Mouse (Mus musculus) fibroblast of lung, adult 2 months (primary cell): ENCODE data around the gene Efr3b.

Source experiments
- DNase-seq: peaks from one replicate; pipeline ENCODE4 v3.0.0-alpha.2; 2011; ENCODE audit warnings: low read depth

Gene Efr3b

GRCm38 (mm10) chr12:4036157-4036556 is 2.6 kb downstream of the Efr3b start:
- DNase-seq = no peak

GRCm38 (mm10) chr12:4029064-4029463 is 9.7 kb downstream of the Efr3b start:
- no peak for DNase-seq

GRCm38 (mm10) chr12:4028516-4028915 is 10.2 kb downstream of the Efr3b start:
- DNase-seq = no peak

GRCm38 (mm10) chr12:4024356-4024755 is 14.4 kb downstream of the Efr3b start:
- no peak for DNase-seq

GRCm38 (mm10) chr12:4023501-4023900 is 15.2 kb downstream of the Efr3b start:
- no peak for DNase-seq

- no peak for DNase-seq
These were observed 15.9 kb downstream of the Efr3b start for GRCm38 (mm10) chr12:4022845-4023244.

GRCm38 (mm10) chr12:4020505-4020904 is 18.2 kb downstream of the Efr3b start:
- no peak for DNase-seq

- DNase-seq = no peak
These were observed 22.4 kb downstream of the Efr3b start for GRCm38 (mm10) chr12:4016321-4016720.

- DNase-seq = no peak
These were observed 23.0 kb downstream of the Efr3b start for GRCm38 (mm10) chr12:4015741-4016140.

- DNase-seq = no peak
These were observed 23.5 kb downstream of the Efr3b start for GRCm38 (mm10) chr12:4015255-4015654.

- no peak for DNase-seq
These were observed 27.0 kb downstream of the Efr3b start for GRCm38 (mm10) chr12:4011715-4012114.

- no peak for DNase-seq
These were observed 27.4 kb downstream of the Efr3b start for GRCm38 (mm10) chr12:4011301-4011700.

- DNase-seq = no peak
These were observed 30.0 kb downstream of the Efr3b start for GRCm38 (mm10) chr12:4008731-4009130.

- no peak for DNase-seq
These were observed 30.9 kb downstream of the Efr3b start for GRCm38 (mm10) chr12:4007766-4008165.

GRCm38 (mm10) chr12:4007181-4007580 is 31.5 kb downstream of the Efr3b start:
- peak; percentile 77 for DNase-seq

GRCm38 (mm10) chr12:4006079-4006478 is 32.6 kb downstream of the Efr3b start:
- DNase-seq = no peak

- DNase-seq = no peak
These were observed 34.1 kb downstream of the Efr3b start for GRCm38 (mm10) chr12:4004648-4005047.

- DNase-seq = no peak
These were observed 38.3 kb downstream of the Efr3b start for GRCm38 (mm10) chr12:4000406-4000805.

GRCm38 (mm10) chr12:3996749-3997148 is 42.0 kb downstream of the Efr3b start:
- no peak for DNase-seq

- no peak for DNase-seq
These were observed 47.7 kb downstream of the Efr3b start for GRCm38 (mm10) chr12:3991047-3991446.

- DNase-seq = no peak
These were observed 48.8 kb downstream of the Efr3b start for GRCm38 (mm10) chr12:3989943-3990342.

GRCm38 (mm10) chr12:3984446-3984845 is 54.3 kb downstream of the Efr3b start:
- DNase-seq = no peak

GRCm38 (mm10) chr12:3983736-3984135 is 55.0 kb downstream of the Efr3b start:
- peak; percentile 51 for DNase-seq

- DNase-seq = no peak
These were observed 56.5 kb downstream of the Efr3b start for GRCm38 (mm10) chr12:3982257-3982656.
